Mouse (Mus musculus): ENCODE results near the gene Ube2t. TPM values are rescaled to one million over a fixed set of nuclear protein-coding genes. Genes with fewer than 3 reads are reported as not detected.

Ube2t gene
- polyA plus RNA-seq, 1 experiment from 2014 or later, result 40.6 TPM

DNA sequence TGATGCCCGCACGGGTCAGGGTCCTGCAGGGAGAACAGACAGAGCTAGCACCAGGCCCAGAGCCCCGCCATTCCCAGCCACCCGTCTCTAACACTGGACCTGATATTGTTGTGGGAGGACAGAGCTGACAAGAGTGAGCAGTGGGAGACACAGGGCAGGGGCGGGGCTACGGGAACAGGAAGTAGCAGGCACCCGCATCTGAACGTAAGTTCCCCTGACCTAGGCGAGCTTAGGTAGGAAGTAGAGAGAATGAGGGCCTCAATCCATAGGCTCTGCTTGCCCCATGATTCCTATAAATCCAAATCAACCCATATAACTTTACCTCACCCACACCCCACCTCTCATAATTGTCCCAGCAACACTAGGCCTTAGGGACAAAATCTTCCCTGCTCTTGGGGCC lies 38.2 kb downstream of the Ube2t start:
- 70% methylated on average over 9 of the region's 9 CpGs for WGBS
- no peak for ATAC-seq (ENCODE audit: low FRiP score, low TSS enrichment)
- Histone ChIP-seq H3K9ac (ENCODE audit: low read depth, low read length) (no peak overlapping the region), H3K4me2 (replicated peaks; ENCODE audit: low read depth, low read length) (no peak overlapping the region), H3K36me3 (ENCODE audit: control insufficient read depth, insufficient read depth, low read length) (no peaks in the 10 kb centered on the region), H3K4me1 (ENCODE audit: control insufficient read depth, insufficient read depth, low read length) (no peaks in the 10 kb centered on the region), H3K27me3 (ENCODE audit: control insufficient read depth, insufficient read depth, low read length) (peaks cover 5% of the 10 kb centered on the region), H3K27ac (ENCODE audit: low read depth, low read length) (no peak overlapping the region), H3K4me3 (ENCODE audit: low read length) (no peak overlapping the region), H3K9me3 (ENCODE audit: control insufficient read depth, low read length) (no peaks in the 10 kb centered on the region)

DNA sequence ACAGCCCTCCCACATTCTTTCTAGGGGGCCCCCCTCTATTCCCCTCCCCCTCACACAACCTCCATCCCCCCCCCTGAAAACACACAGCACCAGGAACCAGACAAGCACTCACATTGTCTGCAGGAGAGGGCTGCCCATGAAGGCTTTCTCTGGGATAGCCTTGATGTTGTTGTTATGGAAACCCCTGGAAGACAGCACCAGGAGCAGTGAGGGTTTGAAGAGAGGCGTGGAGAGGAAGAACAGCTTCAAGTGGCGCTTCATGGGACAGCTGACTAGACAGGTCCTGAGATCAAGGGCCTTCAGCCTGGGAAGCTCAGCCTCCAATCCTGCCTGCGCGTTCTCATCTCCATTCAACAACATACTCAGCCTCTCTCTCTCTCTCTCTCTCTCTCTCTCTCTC lies 41.0 kb downstream of the Ube2t start:
- ATAC-seq (ENCODE audit: low FRiP score, low TSS enrichment), result no peak
- H3K4me2 ChIP-seq (replicated peaks; ENCODE audit: low read depth, low read length), result no peak overlapping the region
- no peaks in the 10 kb centered on the region for H3K4me1 ChIP-seq (ENCODE audit: control insufficient read depth, insufficient read depth, low read length)
- H3K27ac ChIP-seq (ENCODE audit: low read depth, low read length), result no peak overlapping the region
- H3K27me3 ChIP-seq (ENCODE audit: control insufficient read depth, insufficient read depth, low read length), result no peaks in the 10 kb centered on the region; the same call in none of the 2 replicates
- no peaks in the 10 kb centered on the region for H3K36me3 ChIP-seq (ENCODE audit: control insufficient read depth, insufficient read depth, low read length)
- 65% methylated on average over 4 of the region's 4 CpGs for WGBS
- no peak overlapping the region for H3K9ac ChIP-seq (ENCODE audit: low read depth, low read length)
- H3K4me3 ChIP-seq (ENCODE audit: low read length), result no peak overlapping the region
- H3K9me3 ChIP-seq (ENCODE audit: control insufficient read depth, low read length), result no peaks in the 10 kb centered on the region

DNA sequence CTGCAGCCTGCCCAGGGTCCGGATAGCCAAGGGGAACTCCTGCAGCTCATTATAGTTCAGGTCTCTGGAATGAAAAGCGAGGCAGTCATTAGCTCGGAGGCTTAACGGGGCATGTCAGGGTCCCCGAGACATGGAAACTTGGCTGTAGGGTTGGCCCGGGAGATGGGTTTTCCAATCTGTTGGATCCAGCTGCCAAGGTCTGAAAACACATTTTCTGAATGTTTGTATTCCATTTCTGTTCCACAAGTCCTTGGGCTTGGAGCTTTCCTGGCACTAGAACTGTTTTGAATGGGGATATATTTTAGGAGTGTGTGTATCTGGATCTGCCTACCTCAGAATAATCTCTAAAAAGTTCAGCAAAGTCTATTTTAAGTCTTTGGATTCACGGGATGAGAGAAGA lies 43.3 kb downstream of the Ube2t start:
- no peaks in the 10 kb centered on the region for H3K4me1 ChIP-seq (ENCODE audit: control insufficient read depth, insufficient read depth, low read length)

DNA sequence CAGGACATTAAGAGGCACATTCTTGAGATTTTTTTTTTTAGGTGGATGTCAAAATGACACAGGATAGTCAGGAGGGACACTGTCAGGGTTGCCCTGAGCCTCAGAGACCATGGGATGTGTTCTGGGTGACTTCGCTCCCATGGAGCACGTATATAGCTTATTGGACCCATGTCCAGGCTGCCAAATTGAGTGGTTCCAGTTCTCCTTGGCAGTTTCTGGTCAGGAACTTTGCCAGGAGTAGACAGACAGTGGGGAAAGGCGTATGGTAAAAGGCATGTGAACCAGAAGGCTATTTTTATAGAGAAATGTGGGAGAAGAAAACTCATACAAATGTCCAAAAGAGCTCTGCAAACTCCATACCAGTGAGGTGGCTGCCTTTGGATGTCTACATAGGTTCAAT lies 47.5 kb downstream of the Ube2t start:
- H3K27ac ChIP-seq (ENCODE audit: low read depth, low read length), result no peak overlapping the region
- H3K4me3 ChIP-seq (ENCODE audit: low read length), result no peak overlapping the region
- 89% methylated on average over 3 of the region's 3 CpGs for WGBS
- H3K4me1 ChIP-seq (ENCODE audit: control insufficient read depth, insufficient read depth, low read length), result no peaks in the 10 kb centered on the region
- no peak overlapping the region for H3K4me2 ChIP-seq (replicated peaks; ENCODE audit: low read depth, low read length)
- H3K9ac ChIP-seq (ENCODE audit: low read depth, low read length), result no peak overlapping the region
- H3K9me3 ChIP-seq (ENCODE audit: control insufficient read depth, low read length), result no peaks in the 10 kb centered on the region
- no peaks in the 10 kb centered on the region for H3K36me3 ChIP-seq (ENCODE audit: control insufficient read depth, insufficient read depth, low read length)
- no peak for ATAC-seq (ENCODE audit: low FRiP score, low TSS enrichment)
- peaks cover 13% of the 10 kb centered on the region; the same call in 1 of the 2 replicates for H3K27me3 ChIP-seq (ENCODE audit: control insufficient read depth, insufficient read depth, low read length)

More for the DNA sequence above, 43.3 kb downstream of the Ube2t start:
- no peak overlapping the region for H3K27ac ChIP-seq (ENCODE audit: low read depth, low read length)
- no peaks in the 10 kb centered on the region for H3K36me3 ChIP-seq (ENCODE audit: control insufficient read depth, insufficient read depth, low read length)
- H3K4me2 ChIP-seq (replicated peaks; ENCODE audit: low read depth, low read length), result no peak overlapping the region
- H3K9ac ChIP-seq (ENCODE audit: low read depth, low read length), result no peak overlapping the region
- H3K9me3 ChIP-seq (ENCODE audit: control insufficient read depth, low read length), result no peaks in the 10 kb centered on the region
- no peak for ATAC-seq (ENCODE audit: low FRiP score, low TSS enrichment)
- WGBS, result 52% methylated on average over 7 of the region's 7 CpGs
- H3K27me3 ChIP-seq (ENCODE audit: control insufficient read depth, insufficient read depth, low read length), result peaks cover 5% of the 10 kb centered on the region
- H3K4me3 ChIP-seq (ENCODE audit: low read length), result no peak overlapping the region

DNA sequence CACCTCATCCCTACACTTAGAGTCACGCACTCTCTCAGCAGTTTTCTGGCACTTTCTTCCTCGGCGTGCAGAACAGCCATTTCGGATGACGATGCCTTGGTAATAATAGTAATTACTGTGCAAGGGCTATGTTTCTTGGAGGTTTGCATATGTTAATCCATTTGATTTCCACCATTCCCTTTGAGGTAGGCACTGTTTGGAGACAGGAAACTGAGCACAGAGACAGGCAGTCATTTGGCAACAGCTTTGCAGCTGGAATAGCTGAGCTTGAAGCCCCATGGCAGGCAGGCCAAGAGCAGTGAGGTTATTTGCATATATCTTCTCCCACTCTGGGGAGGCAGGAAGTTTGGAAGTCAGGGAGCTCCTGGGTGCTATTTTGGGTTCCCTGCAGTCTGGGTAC lies 49.5 kb downstream of the Ube2t start:
- no peak for ATAC-seq (ENCODE audit: low FRiP score, low TSS enrichment)
- Histone ChIP-seq H3K27me3 (ENCODE audit: control insufficient read depth, insufficient read depth, low read length) (peaks cover 13% of the 10 kb centered on the region; the same call in 1 of the 2 replicates), H3K9me3 (ENCODE audit: control insufficient read depth, low read length) (no peaks in the 10 kb centered on the region), H3K4me2 (replicated peaks; ENCODE audit: low read depth, low read length) (no peak overlapping the region), H3K4me1 (ENCODE audit: control insufficient read depth, insufficient read depth, low read length) (0 out of 2 replicates have a peak, but pooled peaks cover 3% of the 10 kb centered on the region), H3K9ac (ENCODE audit: low read depth, low read length) (no peak overlapping the region), H3K27ac (ENCODE audit: low read depth, low read length) (no peak overlapping the region), H3K4me3 (ENCODE audit: low read length) (no peak overlapping the region), H3K36me3 (ENCODE audit: control insufficient read depth, insufficient read depth, low read length) (no peaks in the 10 kb centered on the region)
- 96% methylated on average over 5 of the region's 5 CpGs for WGBS

DNA sequence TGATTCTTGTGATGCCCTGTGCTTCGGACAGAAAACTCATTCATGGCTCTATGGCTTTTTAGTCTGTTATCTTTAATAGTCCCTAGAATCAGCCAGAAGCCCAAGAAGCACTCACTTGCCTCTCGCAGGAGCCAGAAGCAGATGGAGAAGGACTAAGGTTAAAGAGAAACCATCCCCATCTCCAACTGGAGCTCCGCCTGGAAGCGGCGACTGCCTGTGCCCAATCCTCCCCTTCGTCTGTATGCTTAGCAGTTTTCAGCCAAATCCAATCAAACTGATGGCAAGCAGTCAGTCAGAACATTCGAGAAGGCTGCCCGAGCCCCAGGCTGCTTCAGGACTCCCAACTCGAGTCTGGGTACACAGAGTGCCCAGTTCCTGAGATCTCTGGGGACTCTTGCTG lies 50.1 kb downstream of the Ube2t start:
- Histone ChIP-seq H3K27me3 (ENCODE audit: control insufficient read depth, insufficient read depth, low read length) (peaks cover 17% of the 10 kb centered on the region; the same call in 1 of the 2 replicates), H3K36me3 (ENCODE audit: control insufficient read depth, insufficient read depth, low read length) (no peaks in the 10 kb centered on the region), H3K4me2 (replicated peaks; ENCODE audit: low read depth, low read length) (no peak overlapping the region), H3K4me3 (ENCODE audit: low read length) (no peak overlapping the region), H3K9ac (ENCODE audit: low read depth, low read length) (no peak overlapping the region), H3K9me3 (ENCODE audit: control insufficient read depth, low read length) (no peaks in the 10 kb centered on the region), H3K4me1 (ENCODE audit: control insufficient read depth, insufficient read depth, low read length) (0 out of 2 replicates have a peak, but pooled peaks cover 6% of the 10 kb centered on the region), H3K27ac (ENCODE audit: low read depth, low read length) (no peak overlapping the region)
- ATAC-seq (ENCODE audit: low FRiP score, low TSS enrichment), result no peak
- 84% methylated on average over 9 of the region's 9 CpGs for WGBS

DNA sequence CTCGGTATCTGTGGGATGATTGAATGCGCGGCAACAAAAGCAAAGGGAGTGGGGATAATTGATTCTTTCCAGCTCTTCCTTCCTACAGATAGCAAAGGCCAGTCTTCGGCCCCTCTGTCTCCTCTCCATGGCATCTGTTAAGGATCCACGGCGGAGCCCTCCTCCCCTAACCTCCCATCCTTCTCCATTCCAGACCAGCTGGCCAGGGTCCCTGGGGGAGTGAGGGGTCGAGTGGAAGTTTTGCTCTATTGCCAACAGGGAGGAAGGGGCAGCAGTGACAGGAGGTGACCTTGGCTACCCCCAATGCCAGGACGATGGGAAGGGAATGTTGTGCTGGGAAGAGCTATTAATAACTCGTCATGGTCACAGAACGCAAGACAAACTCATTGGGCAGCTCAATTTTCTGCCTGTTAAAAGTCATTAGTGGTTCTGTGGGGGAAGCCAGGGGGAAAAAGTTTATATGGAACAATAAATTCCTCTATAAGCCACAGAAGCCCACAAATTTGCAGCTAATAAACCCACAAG lies 52.6 kb downstream of the Ube2t start:
- ATAC-seq (ENCODE audit: low FRiP score, low TSS enrichment), result peak; percentile 48
- H3K4me2 ChIP-seq (replicated peaks; ENCODE audit: low read depth, low read length), result no peak overlapping the region
- H3K9ac ChIP-seq (ENCODE audit: low read depth, low read length), result no peak overlapping the region
- H3K27ac ChIP-seq (ENCODE audit: low read depth, low read length), result no peak overlapping the region
- H3K4me3 ChIP-seq (ENCODE audit: low read length), result no peak overlapping the region
- H3K4me1 ChIP-seq (ENCODE audit: control insufficient read depth, insufficient read depth, low read length), result peaks cover 19% of the 10 kb centered on the region; the same call in 1 of the 2 replicates
- H3K9me3 ChIP-seq (ENCODE audit: control insufficient read depth, low read length), result no peaks in the 10 kb centered on the region
- WGBS, result 22% methylated on average over 10 of the region's 10 CpGs
- H3K27me3 ChIP-seq (ENCODE audit: control insufficient read depth, insufficient read depth, low read length), result peaks cover 26% of the 10 kb centered on the region; the same call in 1 of the 2 replicates
- no peaks in the 10 kb centered on the region for H3K36me3 ChIP-seq (ENCODE audit: control insufficient read depth, insufficient read depth, low read length)

DNA sequence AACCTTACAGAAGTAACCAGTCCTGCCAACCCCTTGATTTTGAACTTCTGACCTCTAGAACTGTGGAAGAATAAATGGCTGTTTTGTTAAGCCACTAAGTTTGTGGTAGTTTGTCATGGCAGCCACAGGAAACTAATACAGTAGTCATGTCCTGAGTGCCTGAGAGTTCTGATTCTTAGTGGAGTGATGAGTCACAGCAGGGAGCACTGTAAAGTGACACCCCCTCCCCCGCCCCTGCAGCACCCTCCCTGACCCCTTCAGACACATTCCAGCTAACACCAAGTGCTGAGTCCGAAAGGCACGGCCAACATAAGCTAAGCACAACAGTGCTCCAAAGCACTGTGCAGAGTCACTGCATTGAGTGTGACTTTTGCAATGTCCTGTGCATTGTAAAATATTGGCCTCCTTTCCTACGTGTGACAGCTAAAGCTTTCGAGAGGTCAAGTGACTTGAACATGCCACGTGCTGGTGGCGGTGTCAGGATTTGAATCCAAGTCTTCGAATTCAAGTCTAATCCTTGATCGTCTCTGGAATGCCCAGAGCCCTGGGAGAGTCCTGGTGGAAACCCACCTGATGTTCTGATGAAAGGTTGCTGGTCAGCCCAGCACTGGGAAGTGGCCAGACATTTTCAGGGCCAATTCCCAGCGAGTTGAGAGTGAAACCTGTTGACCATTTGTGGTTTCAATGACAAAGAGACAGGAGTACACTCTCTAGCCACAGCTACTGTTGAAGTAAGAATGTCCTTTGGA lies 54.7 kb downstream of the Ube2t start:
- WGBS, result 59% methylated on average over 10 of the region's 10 CpGs
- no peak overlapping the region for H3K9ac ChIP-seq (ENCODE audit: low read depth, low read length)
- no peak overlapping the region for H3K27ac ChIP-seq (ENCODE audit: low read depth, low read length)
- H3K36me3 ChIP-seq (ENCODE audit: control insufficient read depth, insufficient read depth, low read length), result no peaks in the 10 kb centered on the region
- no peak overlapping the region for H3K4me2 ChIP-seq (replicated peaks; ENCODE audit: low read depth, low read length)
- no peaks in the 10 kb centered on the region for H3K9me3 ChIP-seq (ENCODE audit: control insufficient read depth, low read length)
- ATAC-seq (ENCODE audit: low FRiP score, low TSS enrichment), result peak; percentile 38; the same call in 1 of the 2 replicates
- H3K4me3 ChIP-seq (ENCODE audit: low read length), result no peak overlapping the region
- H3K27me3 ChIP-seq (ENCODE audit: control insufficient read depth, insufficient read depth, low read length), result peaks cover 25% of the 10 kb centered on the region
- peaks cover 36% of the 10 kb centered on the region for H3K4me1 ChIP-seq (ENCODE audit: control insufficient read depth, insufficient read depth, low read length)

DNA sequence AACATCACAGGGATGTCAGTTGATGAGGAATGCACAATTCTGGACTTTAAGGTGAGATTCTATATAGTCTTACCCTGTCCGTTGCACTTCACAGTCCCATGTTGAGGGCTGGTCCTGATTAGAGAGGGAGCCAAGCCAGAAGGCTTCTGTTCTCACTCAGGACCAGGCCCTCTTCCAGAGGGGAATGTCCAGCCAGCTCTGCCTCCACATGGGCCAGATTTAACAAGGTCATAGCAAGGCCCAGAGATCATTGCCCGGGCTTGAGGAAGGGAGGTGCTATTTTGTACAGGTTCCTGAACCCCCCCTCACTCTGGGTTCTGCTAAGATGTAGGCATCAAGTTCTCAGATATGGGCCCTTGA lies 55.3 kb downstream of the Ube2t start:
- Histone ChIP-seq H3K36me3 (ENCODE audit: control insufficient read depth, insufficient read depth, low read length) (no peaks in the 10 kb centered on the region), H3K27me3 (ENCODE audit: control insufficient read depth, insufficient read depth, low read length) (peaks cover 23% of the 10 kb centered on the region)

More for the DNA sequence above, 55.3 kb downstream of the Ube2t start:
- Histone ChIP-seq H3K4me3 (ENCODE audit: low read length) (no peak overlapping the region), H3K4me1 (ENCODE audit: control insufficient read depth, insufficient read depth, low read length) (peaks cover 36% of the 10 kb centered on the region), H3K27ac (ENCODE audit: low read depth, low read length) (no peak overlapping the region), H3K4me2 (replicated peaks; ENCODE audit: low read depth, low read length) (no peak overlapping the region), H3K9ac (ENCODE audit: low read depth, low read length) (no peak overlapping the region), H3K9me3 (ENCODE audit: control insufficient read depth, low read length) (no peaks in the 10 kb centered on the region)
- WGBS, result 80% methylated on average over 2 of the region's 2 CpGs
- ATAC-seq (ENCODE audit: low FRiP score, low TSS enrichment), result no peak
